Mouse (Mus musculus): ENCODE results near the gene Ralbp1. TPM values are rescaled to one million over a fixed set of nuclear protein-coding genes. Genes with fewer than 3 reads are reported as not detected.
A peak's percentile ranks its signal among the peaks of the same experiment; 100 is the strongest.

The Ralbp1 gene
- polyA plus RNA-seq, 1 experiment from 2014 or later = 47.9 TPM

GRCm38 (mm10) chr17:65914083-65914482, 28.5 kb upstream of the Ralbp1 start:
- Histone ChIP-seq H3K9ac (replicated peaks) (no peak overlapping the region), H3K36me3 (no peaks in the 10 kb centered on the region), H3K4me1 (peaks cover 17% of the 10 kb centered on the region), H3K9me3 (no peaks in the 10 kb centered on the region), H3K27me3 (no peaks in the 10 kb centered on the region), H3K27ac (replicated peaks) (no peak overlapping the region), H3K4me3 (no peak overlapping the region), H3K4me2 (replicated peaks) (no peak overlapping the region)
- 54% methylated on average over 6 of the region's 6 CpGs for WGBS
- 0 out of 2 replicates have a peak, but pooled peaks have one; percentile 38 for ATAC-seq (ENCODE audit: low FRiP score, low read depth)

GRCm38 (mm10) chr17:65912202-65912601, 26.6 kb upstream of the Ralbp1 start:
- Histone ChIP-seq H3K36me3 (no peaks in the 10 kb centered on the region), H3K4me1 (peaks cover 17% of the 10 kb centered on the region), H3K27me3 (no peaks in the 10 kb centered on the region), H3K27ac (replicated peaks) (no peak overlapping the region), H3K4me2 (replicated peaks) (no peak overlapping the region), H3K9me3 (no peaks in the 10 kb centered on the region), H3K9ac (replicated peaks) (no peak overlapping the region), H3K4me3 (no peak overlapping the region)
- WGBS = 94% methylated on average over 2 of the region's 2 CpGs
- no peak for ATAC-seq (ENCODE audit: low FRiP score, low read depth)

- H3K36me3 ChIP-seq = no peaks in the 10 kb centered on the region
- no peak overlapping the region for H3K4me2 ChIP-seq (replicated peaks)
- no peak overlapping the region for H3K9ac ChIP-seq (replicated peaks)
- no peak for ATAC-seq (ENCODE audit: low FRiP score, low read depth)
- no peak overlapping the region for H3K27ac ChIP-seq (replicated peaks)
- peaks cover 19% of the 10 kb centered on the region for H3K4me1 ChIP-seq
- H3K27me3 ChIP-seq = no peaks in the 10 kb centered on the region
- no peak overlapping the region for H3K4me3 ChIP-seq
- 81% methylated on average over 15 of the region's 15 CpGs for WGBS
- no peaks in the 10 kb centered on the region for H3K9me3 ChIP-seq
Measured at GRCm38 (mm10) chr17:65911285-65912069, 25.9 kb upstream of the Ralbp1 start.

GRCm38 (mm10) chr17:65908270-65908669, 22.7 kb upstream of the Ralbp1 start:
- Histone ChIP-seq H3K36me3 (no peaks in the 10 kb centered on the region), H3K4me3 (no peak overlapping the region), H3K4me2 (replicated peaks) (no peak overlapping the region), H3K27ac (replicated peaks) (no peak overlapping the region), H3K4me1 (0 out of 2 replicates have a peak, but pooled peaks cover 3% of the 10 kb centered on the region), H3K9ac (replicated peaks) (no peak overlapping the region), H3K27me3 (no peaks in the 10 kb centered on the region), H3K9me3 (no peaks in the 10 kb centered on the region)
- ATAC-seq (ENCODE audit: low FRiP score, low read depth) = no peak

GRCm38 (mm10) chr17:65906895-65907401, 21.4 kb upstream of the Ralbp1 start:
- H3K27me3 ChIP-seq = no peaks in the 10 kb centered on the region
- H3K36me3 ChIP-seq = no peaks in the 10 kb centered on the region
- H3K9ac ChIP-seq (replicated peaks) = no peak overlapping the region
- H3K9me3 ChIP-seq = no peaks in the 10 kb centered on the region
- 68% methylated on average over 11 of the region's 11 CpGs for WGBS
- H3K4me2 ChIP-seq (replicated peaks) = no peak overlapping the region
- no peak overlapping the region for H3K4me3 ChIP-seq
- H3K4me1 ChIP-seq = 0 out of 2 replicates have a peak, but pooled peaks cover 3% of the 10 kb centered on the region
- no peak overlapping the region for H3K27ac ChIP-seq (replicated peaks)
- ATAC-seq (ENCODE audit: low FRiP score, low read depth) = no peak

- 46% methylated on average over 11 of the region's 12 CpGs for WGBS
- no peak overlapping the region for H3K4me3 ChIP-seq
- ATAC-seq (ENCODE audit: low FRiP score, low read depth) = no peak
Measured at GRCm38 (mm10) chr17:65906313-65906894, 20.8 kb upstream of the Ralbp1 start.

GRCm38 (mm10) chr17:65905241-65905640, 19.6 kb upstream of the Ralbp1 start:
- H3K27me3 ChIP-seq = no peaks in the 10 kb centered on the region
- no peak for ATAC-seq (ENCODE audit: low FRiP score, low read depth)
- no peaks in the 10 kb centered on the region for H3K36me3 ChIP-seq
- 71% methylated on average over 14 of the region's 14 CpGs for WGBS
- H3K4me2 ChIP-seq (replicated peaks) = no peak overlapping the region
- H3K4me3 ChIP-seq = no peak overlapping the region
- H3K4me1 ChIP-seq = 0 out of 2 replicates have a peak, but pooled peaks cover 3% of the 10 kb centered on the region
- no peak overlapping the region for H3K27ac ChIP-seq (replicated peaks)
- no peak overlapping the region for H3K9ac ChIP-seq (replicated peaks)
- H3K9me3 ChIP-seq = no peaks in the 10 kb centered on the region

More at GRCm38 (mm10) chr17:65906313-65906894, 20.8 kb upstream of the Ralbp1 start:
- Histone ChIP-seq H3K4me1 (0 out of 2 replicates have a peak, but pooled peaks cover 3% of the 10 kb centered on the region), H3K9ac (replicated peaks) (no peak overlapping the region), H3K27ac (replicated peaks) (no peak overlapping the region), H3K36me3 (no peaks in the 10 kb centered on the region), H3K27me3 (no peaks in the 10 kb centered on the region), H3K4me2 (replicated peaks) (no peak overlapping the region), H3K9me3 (no peaks in the 10 kb centered on the region)

- Histone ChIP-seq H3K9me3 (no peaks in the 10 kb centered on the region), H3K27me3 (no peaks in the 10 kb centered on the region), H3K36me3 (no peaks in the 10 kb centered on the region), H3K4me1 (0 out of 2 replicates have a peak, but pooled peaks cover 3% of the 10 kb centered on the region), H3K27ac (replicated peaks) (no peak overlapping the region), H3K4me2 (replicated peaks) (no peak overlapping the region), H3K9ac (replicated peaks) (no peak overlapping the region), H3K4me3 (no peak overlapping the region)
- 92% methylated on average over 8 of the region's 8 CpGs for WGBS
- ATAC-seq (ENCODE audit: low FRiP score, low read depth) = no peak
Measured at GRCm38 (mm10) chr17:65903826-65904225, 18.2 kb upstream of the Ralbp1 start.

GRCm38 (mm10) chr17:65903011-65903410, 17.4 kb upstream of the Ralbp1 start:
- WGBS = 94% methylated on average over 1 of the region's 1 CpGs
- H3K4me2 ChIP-seq (replicated peaks) = no peak overlapping the region
- no peaks in the 10 kb centered on the region for H3K27me3 ChIP-seq
- no peak overlapping the region for H3K27ac ChIP-seq (replicated peaks)
- H3K4me3 ChIP-seq = no peak overlapping the region
- H3K9me3 ChIP-seq = no peaks in the 10 kb centered on the region
- H3K36me3 ChIP-seq = no peaks in the 10 kb centered on the region
- ATAC-seq (ENCODE audit: low FRiP score, low read depth) = no peak
- no peak overlapping the region for H3K9ac ChIP-seq (replicated peaks)
- 0 out of 2 replicates have a peak, but pooled peaks cover 3% of the 10 kb centered on the region for H3K4me1 ChIP-seq

GRCm38 (mm10) chr17:65902281-65902680, 16.7 kb upstream of the Ralbp1 start:
- no peak overlapping the region for H3K27ac ChIP-seq (replicated peaks)
- no peak overlapping the region for H3K9ac ChIP-seq (replicated peaks)
- WGBS = 90% methylated on average over 6 of the region's 6 CpGs
- no peak overlapping the region for H3K4me3 ChIP-seq
- no peaks in the 10 kb centered on the region for H3K9me3 ChIP-seq
- no peak for ATAC-seq (ENCODE audit: low FRiP score, low read depth)
- H3K36me3 ChIP-seq = no peaks in the 10 kb centered on the region
- H3K27me3 ChIP-seq = no peaks in the 10 kb centered on the region
- 0 out of 2 replicates have a peak, but pooled peaks cover 3% of the 10 kb centered on the region for H3K4me1 ChIP-seq
- no peak overlapping the region for H3K4me2 ChIP-seq (replicated peaks)

GRCm38 (mm10) chr17:65896016-65896415, 10.4 kb upstream of the Ralbp1 start:
- H3K36me3 ChIP-seq = no peaks in the 10 kb centered on the region
- H3K9ac ChIP-seq (replicated peaks) = no peak overlapping the region
- no peak overlapping the region for H3K27ac ChIP-seq (replicated peaks)
- H3K4me1 ChIP-seq = no peaks in the 10 kb centered on the region
- no peaks in the 10 kb centered on the region for H3K27me3 ChIP-seq
- no peak overlapping the region for H3K4me2 ChIP-seq (replicated peaks)
- no peaks in the 10 kb centered on the region for H3K9me3 ChIP-seq
- no peak for ATAC-seq (ENCODE audit: low FRiP score, low read depth)
- H3K4me3 ChIP-seq = no peak overlapping the region
- WGBS = 62% methylated on average over 3 of the region's 3 CpGs

- Histone ChIP-seq H3K9ac (replicated peaks) (no peak overlapping the region), H3K4me1 (peaks cover 8% of the 10 kb centered on the region), H3K27me3 (no peaks in the 10 kb centered on the region), H3K4me3 (no peak overlapping the region), H3K36me3 (no peaks in the 10 kb centered on the region), H3K4me2 (replicated peaks) (no peak overlapping the region), H3K9me3 (no peaks in the 10 kb centered on the region), H3K27ac (replicated peaks) (no peak overlapping the region)
- 83% methylated on average over 5 of the region's 5 CpGs for WGBS
- no peak for ATAC-seq (ENCODE audit: low FRiP score, low read depth)
Measured at GRCm38 (mm10) chr17:65889476-65889875, 3.9 kb upstream of the Ralbp1 start.
